Mouse (Mus musculus) midbrain, embryonic 13.5 days (tissue): ENCODE measurements at regions not wholly inside any gene's neighbourhood (a gene's known extent, or its start where the extent isn't known, plus 50 kb on each side); places are given as distances from the start of the nearest gene placed in this dataset.

ENCODE experiments used
- ATAC-seq: fragments of 200-750 bp; cut with Nextera tagmentation; 2 replicates; pipeline ENCODE4 v1.8.0; 2017; ENCODE audit warnings: mild to moderate bottlenecking, moderate TSS enrichment, moderate library complexity
- H3K27ac ChIP-seq: fragments of 300-500 bp; sonication (generic); 2 replicates; pipeline ENCODE4 v1.5.1; 2015; ENCODE audit warnings: inconsistent platforms, mild to moderate bottlenecking, moderate library complexity
- H3K27me3 ChIP-seq: fragments of 300-500 bp; sonication (generic); 2 replicates; pipeline ENCODE4 v1.6.1; 2015; ENCODE audit warnings: mild to moderate bottlenecking, inconsistent platforms
- H3K36me3 ChIP-seq: fragments of 300-500 bp; sonication (generic); 2 replicates; pipeline ENCODE4 v1.6.1; 2015; ENCODE audit warnings: mild to moderate bottlenecking, inconsistent platforms
- H3K4me1 ChIP-seq: fragments of 300-500 bp; sonication (generic); replicated peaks from 2 replicates; pipeline ENCODE4 v1.6.1; 2015; ENCODE audit warnings: inconsistent platforms
- H3K4me2 ChIP-seq: fragments of 300-500 bp; sonication (generic); replicated peaks from 2 replicates; pipeline ENCODE4 v1.6.1; 2015; ENCODE audit warnings: moderate library complexity, mild to moderate bottlenecking, inconsistent platforms
- H3K4me3 ChIP-seq: fragments of 300-500 bp; sonication (generic); replicated peaks from 2 replicates; pipeline ENCODE4 v1.5.1; 2015; ENCODE audit warnings: mild to moderate bottlenecking, inconsistent platforms
- H3K9ac ChIP-seq: fragments of 300-500 bp; sonication (generic); replicated peaks from 2 replicates; pipeline ENCODE4 v1.6.1; 2015; ENCODE audit warnings: mild to moderate bottlenecking, inconsistent platforms
- H3K9me3 ChIP-seq: fragments of 300-500 bp; sonication (generic); 2 replicates; pipeline ENCODE4 v1.6.1; 2016; ENCODE audit warnings: mild to moderate bottlenecking, inconsistent platforms
- WGBS: fragments of 180-500 bp; shearing (Covaris S2); methylation state at CpG from one replicate; pipeline ENCODE4 v1.1.7; 2015; 5-methylcytosine and 5-hydroxymethylcytosine counted together

- Histone ChIP-seq H3K9ac (no peak overlapping the region), H3K27me3 (no peaks in the 10 kb centered on the region), H3K4me1 (no peaks in the 10 kb centered on the region), H3K36me3 (no peaks in the 10 kb centered on the region), H3K27ac (no peak overlapping the region), H3K9me3 (no peaks in the 10 kb centered on the region), H3K4me2 (no peak overlapping the region), H3K4me3 (no peak overlapping the region)
- ATAC-seq, result no peak
- 82% methylated on average over 2 of the region's 2 CpGs for WGBS
These were observed 182.7 kb upstream of the Sox4 start for GRCm38 (mm10) chr13:29136231-29136630.

DNA sequence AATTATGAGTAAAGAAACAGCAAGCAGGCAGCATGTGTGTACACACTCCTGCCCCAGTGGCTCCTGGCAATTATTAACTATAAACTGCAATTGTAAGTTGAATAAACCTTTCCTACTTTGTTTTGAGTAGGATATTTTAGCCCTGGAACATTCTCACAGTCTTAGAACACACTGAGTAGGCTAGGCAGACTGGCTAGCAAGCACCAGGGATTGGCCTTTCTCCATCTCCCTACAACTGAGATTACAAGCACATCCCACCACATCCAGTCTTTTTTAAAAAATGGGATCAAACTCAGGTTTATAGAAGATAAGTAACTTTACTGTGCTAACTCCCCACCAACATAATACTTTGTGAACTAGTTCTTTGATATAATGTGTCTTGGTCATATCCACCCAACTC lies 174.0 kb upstream of the Sox4 start:
- no peak for ATAC-seq
- 0 out of 2 replicates have a peak, but pooled peaks cover 6% of the 10 kb centered on the region for H3K4me1 ChIP-seq
- no peaks in the 10 kb centered on the region for H3K36me3 ChIP-seq
- no peak overlapping the region for H3K9ac ChIP-seq
- no peaks in the 10 kb centered on the region for H3K9me3 ChIP-seq
- H3K4me3 ChIP-seq, result no peak overlapping the region
- no peak overlapping the region for H3K27ac ChIP-seq
- no peak overlapping the region for H3K4me2 ChIP-seq
- H3K27me3 ChIP-seq, result no peaks in the 10 kb centered on the region

DNA sequence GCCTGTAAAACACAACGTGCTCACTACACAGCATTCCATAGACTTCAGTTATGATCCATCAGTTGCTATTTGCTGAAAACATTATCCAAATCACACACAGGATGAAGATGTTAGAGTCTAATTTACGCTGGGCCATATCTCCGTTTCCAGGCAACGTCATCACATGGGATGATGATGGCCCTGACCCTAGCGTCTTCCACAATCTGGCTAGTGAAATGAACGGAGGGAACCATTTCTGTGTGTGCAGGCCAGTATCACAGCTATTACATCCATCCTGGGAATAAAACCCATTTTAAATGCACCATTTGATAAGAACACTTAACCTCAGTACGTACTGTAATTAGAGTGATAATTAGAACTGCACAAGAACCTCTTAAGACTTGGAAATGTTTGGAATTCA lies 170.0 kb upstream of the Sox4 start:
- no peak overlapping the region for H3K9ac ChIP-seq
- no peaks in the 10 kb centered on the region for H3K36me3 ChIP-seq
- H3K4me3 ChIP-seq, result no peak overlapping the region
- WGBS, result 71% methylated on average over 7 of the region's 7 CpGs
- no peaks in the 10 kb centered on the region for H3K27me3 ChIP-seq
- 0 out of 2 replicates have a peak, but pooled peaks cover 6% of the 10 kb centered on the region for H3K4me1 ChIP-seq
- ATAC-seq, result no peak
- H3K9me3 ChIP-seq, result no peaks in the 10 kb centered on the region
- no peak overlapping the region; the same call in 1 of the 2 replicates for H3K27ac ChIP-seq
- H3K4me2 ChIP-seq, result no peak overlapping the region

- WGBS, result 83% methylated on average over 5 of the region's 5 CpGs
- Histone ChIP-seq H3K27me3 (no peaks in the 10 kb centered on the region), H3K4me3 (no peak overlapping the region), H3K9ac (no peak overlapping the region), H3K4me2 (no peak overlapping the region), H3K4me1 (0 out of 2 replicates have a peak, but pooled peaks cover 6% of the 10 kb centered on the region), H3K27ac (no peak overlapping the region), H3K36me3 (no peaks in the 10 kb centered on the region), H3K9me3 (no peaks in the 10 kb centered on the region)
- ATAC-seq, result no peak
These were observed 167.6 kb upstream of the Sox4 start for GRCm38 (mm10) chr13:29121121-29121520.

- Histone ChIP-seq H3K36me3 (no peaks in the 10 kb centered on the region), H3K9ac (no peak overlapping the region), H3K27me3 (no peaks in the 10 kb centered on the region), H3K27ac (no peak overlapping the region), H3K9me3 (no peaks in the 10 kb centered on the region), H3K4me3 (no peak overlapping the region), H3K4me1 (0 out of 2 replicates have a peak, but pooled peaks cover 5% of the 10 kb centered on the region), H3K4me2 (no peak overlapping the region)
- ATAC-seq, result no peak
- WGBS, result 85% methylated on average over 1 of the region's 1 CpGs
These were observed 165.8 kb upstream of the Sox4 start for GRCm38 (mm10) chr13:29119357-29119756.

GRCm38 (mm10) chr13:29114998-29115495 lies 161.5 kb upstream of the Sox4 start:
- no peaks in the 10 kb centered on the region for H3K27me3 ChIP-seq
- no peak for ATAC-seq
- H3K4me1 ChIP-seq, result no peaks in the 10 kb centered on the region
- H3K4me2 ChIP-seq, result no peak overlapping the region
- WGBS, result 83% methylated on average over 3 of the region's 3 CpGs
- H3K27ac ChIP-seq, result no peak overlapping the region
- H3K4me3 ChIP-seq, result no peak overlapping the region
- H3K9ac ChIP-seq, result no peak overlapping the region
- no peaks in the 10 kb centered on the region for H3K36me3 ChIP-seq
- H3K9me3 ChIP-seq, result no peaks in the 10 kb centered on the region

DNA sequence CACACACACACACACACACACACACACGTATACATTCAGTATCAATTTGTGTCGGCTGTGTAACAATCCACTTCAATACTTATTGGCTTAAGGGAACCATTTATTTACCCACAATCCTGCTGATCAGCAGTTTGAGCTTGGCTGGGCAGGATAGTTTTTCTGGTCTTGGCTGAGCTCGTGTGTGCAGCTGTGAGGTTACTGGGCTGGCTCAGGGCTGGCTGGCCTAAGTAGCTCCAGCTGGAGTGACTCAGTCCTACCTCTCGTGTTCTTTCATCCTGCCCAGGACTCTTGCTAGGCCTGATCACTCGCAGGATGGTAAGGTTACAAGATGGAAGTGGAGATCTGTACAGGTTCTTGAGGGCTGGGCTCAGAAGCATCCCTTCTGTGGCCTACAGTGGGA lies 156.6 kb upstream of the Sox4 start:
- Histone ChIP-seq H3K36me3 (no peaks in the 10 kb centered on the region), H3K4me2 (no peak overlapping the region), H3K27ac (no peak overlapping the region), H3K9me3 (no peaks in the 10 kb centered on the region), H3K27me3 (no peaks in the 10 kb centered on the region), H3K4me3 (no peak overlapping the region), H3K9ac (no peak overlapping the region), H3K4me1 (0 out of 2 replicates have a peak, but pooled peaks cover 4% of the 10 kb centered on the region)
- WGBS, result 77% methylated on average over 5 of the region's 5 CpGs
- ATAC-seq, result no peak

DNA sequence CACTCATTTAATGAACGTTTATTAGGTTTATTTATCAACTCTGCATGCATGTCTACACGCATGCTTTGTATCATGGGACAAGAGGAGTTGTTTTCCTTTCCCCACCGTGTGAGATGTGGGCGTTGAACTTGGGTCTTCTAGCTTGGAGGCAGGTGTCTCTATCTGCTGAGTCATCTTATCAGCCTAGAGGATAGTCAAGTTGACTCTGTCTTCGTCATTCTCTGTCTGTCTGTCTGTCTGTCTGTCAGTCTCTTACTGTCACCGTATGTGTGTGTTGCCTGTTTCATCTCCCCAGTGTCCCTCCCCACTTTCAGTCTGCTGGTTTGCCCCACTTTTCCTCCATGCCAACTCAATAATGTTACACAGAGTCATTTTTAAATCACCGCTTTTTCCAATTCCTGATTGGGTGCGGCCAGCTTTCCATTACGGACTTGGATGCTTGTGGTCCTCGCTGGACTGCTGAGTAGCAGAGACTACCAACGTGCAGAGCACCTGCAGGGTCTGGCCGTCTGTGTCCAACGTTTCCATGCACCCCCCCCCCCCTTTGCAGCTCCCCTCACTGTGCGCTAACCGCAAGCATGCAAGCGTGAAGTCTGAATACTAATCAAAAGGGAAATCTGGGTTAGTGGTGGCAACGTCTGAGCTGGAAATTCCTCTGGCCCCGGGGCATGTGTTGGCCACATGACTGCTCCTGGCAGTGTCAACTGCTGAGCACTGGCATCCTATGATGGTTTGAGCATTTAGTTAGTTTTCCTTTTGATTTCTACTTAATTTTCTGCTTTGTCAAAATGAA lies 155.7 kb upstream of the Sox4 start:
- Histone ChIP-seq H3K27ac (no peak overlapping the region), H3K9me3 (no peaks in the 10 kb centered on the region), H3K4me3 (no peak overlapping the region), H3K4me2 (no peak overlapping the region), H3K9ac (no peak overlapping the region), H3K27me3 (no peaks in the 10 kb centered on the region), H3K36me3 (no peaks in the 10 kb centered on the region), H3K4me1 (0 out of 2 replicates have a peak, but pooled peaks cover 4% of the 10 kb centered on the region)
- WGBS, result 72% methylated on average over 18 of the region's 18 CpGs
- ATAC-seq, result no peak

GRCm38 (mm10) chr13:29108214-29108613 lies 154.7 kb upstream of the Sox4 start:
- H3K9ac ChIP-seq, result no peak overlapping the region
- no peaks in the 10 kb centered on the region for H3K9me3 ChIP-seq
- WGBS, result 91% methylated on average over 6 of the region's 6 CpGs
- H3K27me3 ChIP-seq, result no peaks in the 10 kb centered on the region
- ATAC-seq, result no peak
- H3K4me2 ChIP-seq, result no peak overlapping the region
- H3K4me1 ChIP-seq, result 0 out of 2 replicates have a peak, but pooled peaks cover 4% of the 10 kb centered on the region
- H3K4me3 ChIP-seq, result no peak overlapping the region
- H3K36me3 ChIP-seq, result no peaks in the 10 kb centered on the region
- H3K27ac ChIP-seq, result no peak overlapping the region

DNA sequence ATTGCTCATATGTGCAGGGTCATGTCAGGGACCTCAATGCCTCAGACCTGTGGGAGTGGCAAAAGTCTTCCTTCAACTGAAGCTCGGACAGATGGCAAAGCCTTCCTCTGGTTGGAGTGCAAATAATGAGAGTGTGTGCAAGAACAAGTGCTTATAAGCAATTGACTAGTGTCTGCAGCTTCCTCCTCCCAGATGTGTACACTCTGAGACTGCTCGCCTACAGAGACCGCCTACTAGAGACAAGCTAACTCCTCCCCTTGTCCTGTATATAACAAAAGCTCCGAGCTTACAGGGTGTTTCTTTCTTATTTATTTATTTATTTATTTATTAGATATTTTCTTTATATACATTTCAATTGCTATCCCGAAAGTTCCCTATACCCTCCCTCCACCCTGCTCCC lies 138.7 kb upstream of the Sox4 start:
- WGBS, result 85% methylated on average over 5 of the region's 5 CpGs
- no peaks in the 10 kb centered on the region for H3K9me3 ChIP-seq
- no peaks in the 10 kb centered on the region for H3K36me3 ChIP-seq
- no peak overlapping the region for H3K9ac ChIP-seq
- no peak overlapping the region for H3K4me2 ChIP-seq
- no peak overlapping the region for H3K4me3 ChIP-seq
- H3K27me3 ChIP-seq, result no peaks in the 10 kb centered on the region
- H3K4me1 ChIP-seq, result no peaks in the 10 kb centered on the region
- H3K27ac ChIP-seq, result no peak overlapping the region
- no peak for ATAC-seq

- no peak overlapping the region for H3K9ac ChIP-seq
- H3K4me1 ChIP-seq, result no peaks in the 10 kb centered on the region
- no peak overlapping the region for H3K4me3 ChIP-seq
- no peak overlapping the region for H3K4me2 ChIP-seq
- no peaks in the 10 kb centered on the region for H3K36me3 ChIP-seq
- 48% methylated on average over 5 of the region's 5 CpGs for WGBS
- H3K27ac ChIP-seq, result no peak overlapping the region
- H3K27me3 ChIP-seq, result no peaks in the 10 kb centered on the region
- no peak for ATAC-seq
- no peaks in the 10 kb centered on the region for H3K9me3 ChIP-seq
These were observed 133.3 kb upstream of the Sox4 start for GRCm38 (mm10) chr13:29086854-29087253.

DNA sequence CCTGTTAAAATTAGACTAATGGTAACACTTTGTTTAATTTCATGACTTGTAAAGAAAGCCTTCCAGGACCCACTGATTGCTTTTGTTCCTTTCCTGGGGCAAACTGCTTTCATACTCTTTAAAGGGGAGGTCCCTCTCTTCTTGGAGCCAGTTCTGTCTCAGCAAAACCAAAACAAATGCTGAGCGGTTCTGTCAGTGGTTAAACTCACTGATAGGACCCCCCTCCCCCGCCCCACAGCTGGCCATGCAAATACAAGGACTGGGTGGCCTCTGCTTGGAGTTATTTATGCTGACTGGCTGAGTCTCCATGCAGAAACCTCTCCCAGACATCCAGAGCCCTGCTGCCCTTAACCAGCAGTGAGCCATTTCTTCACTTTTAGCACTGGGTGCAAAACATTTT lies 127.6 kb upstream of the Sox4 start:
- no peaks in the 10 kb centered on the region for H3K9me3 ChIP-seq
- ATAC-seq, result no peak
- no peak overlapping the region for H3K9ac ChIP-seq
- WGBS, result 34% methylated on average over 2 of the region's 2 CpGs
- no peaks in the 10 kb centered on the region for H3K36me3 ChIP-seq
- H3K27ac ChIP-seq, result no peak overlapping the region
- H3K4me3 ChIP-seq, result no peak overlapping the region
- no peak overlapping the region for H3K4me2 ChIP-seq
- no peaks in the 10 kb centered on the region for H3K27me3 ChIP-seq
- H3K4me1 ChIP-seq, result no peaks in the 10 kb centered on the region

DNA sequence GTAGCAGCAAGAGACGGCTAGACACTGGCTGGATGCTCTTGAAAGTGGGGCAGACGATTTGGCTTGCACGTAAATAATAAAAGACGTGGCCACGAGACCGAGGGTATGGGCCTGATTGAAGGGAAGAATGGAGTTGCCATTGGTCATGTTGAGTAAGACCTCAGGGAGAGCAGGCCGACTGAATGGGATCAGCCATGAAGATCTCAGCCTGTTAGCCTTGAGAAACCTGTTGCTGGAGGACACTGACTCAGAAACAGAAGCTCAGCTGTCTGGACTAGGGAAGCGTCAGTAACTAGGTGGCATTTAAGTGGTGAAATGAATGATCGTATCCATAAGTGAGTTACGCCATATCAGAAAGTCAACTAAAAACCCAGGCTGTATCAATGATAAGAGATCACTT lies 126.3 kb upstream of the Sox4 start:
- H3K4me1 ChIP-seq, result no peaks in the 10 kb centered on the region
- H3K9ac ChIP-seq, result no peak overlapping the region
- no peak overlapping the region for H3K4me2 ChIP-seq
- WGBS, result 98% methylated on average over 10 of the region's 10 CpGs
- H3K27me3 ChIP-seq, result no peaks in the 10 kb centered on the region
- no peaks in the 10 kb centered on the region for H3K36me3 ChIP-seq
- no peak for ATAC-seq
- no peak overlapping the region for H3K27ac ChIP-seq
- no peak overlapping the region for H3K4me3 ChIP-seq
- no peaks in the 10 kb centered on the region for H3K9me3 ChIP-seq
